Mouse (Mus musculus) urinary bladder, postnatal 4 days (tissue): Measurements from ENCODE around the gene Pla2g2f.
A peak's percentile ranks its signal among the peaks of the same experiment; 100 is the strongest.

Source experiments
- DNase-seq, 2 experiments: peaks; one replicate each; pipeline ENCODE4 v3.0.0; 2021 to 2022; ENCODE audit warnings: low spot score in 2 of 2

Gene Pla2g2f

GRCm38 (mm10) chr4:138762266-138762665, 4.8 kb upstream of the Pla2g2f start:
- DNase-seq, result no peak

DNA sequence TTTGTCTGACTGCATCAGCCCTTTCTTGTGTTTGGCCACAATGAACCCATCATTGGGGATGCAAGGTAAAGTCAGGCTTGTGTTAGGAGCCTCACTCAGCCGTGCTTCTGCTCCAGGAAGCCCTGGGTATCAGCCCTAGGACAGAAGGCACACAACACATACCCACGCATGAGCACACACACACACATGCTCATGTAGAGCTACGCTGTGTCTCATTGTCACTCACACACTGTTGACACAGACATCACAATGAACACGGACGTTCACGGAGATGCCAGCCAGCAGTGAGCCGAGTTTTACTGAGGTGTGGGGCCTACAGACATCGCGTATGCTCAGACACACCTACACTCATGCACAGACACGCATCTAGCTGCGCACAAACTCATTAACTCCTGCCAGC, 1.4 kb downstream of the Pla2g2f start:
- DNase-seq, result no peak

- DNase-seq, result no peak
These were observed 2.0 kb downstream of the Pla2g2f start for GRCm38 (mm10) chr4:138755439-138755838.

GRCm38 (mm10) chr4:138754432-138754831, 3.0 kb downstream of the Pla2g2f start:
- DNase-seq, result no peak

DNA sequence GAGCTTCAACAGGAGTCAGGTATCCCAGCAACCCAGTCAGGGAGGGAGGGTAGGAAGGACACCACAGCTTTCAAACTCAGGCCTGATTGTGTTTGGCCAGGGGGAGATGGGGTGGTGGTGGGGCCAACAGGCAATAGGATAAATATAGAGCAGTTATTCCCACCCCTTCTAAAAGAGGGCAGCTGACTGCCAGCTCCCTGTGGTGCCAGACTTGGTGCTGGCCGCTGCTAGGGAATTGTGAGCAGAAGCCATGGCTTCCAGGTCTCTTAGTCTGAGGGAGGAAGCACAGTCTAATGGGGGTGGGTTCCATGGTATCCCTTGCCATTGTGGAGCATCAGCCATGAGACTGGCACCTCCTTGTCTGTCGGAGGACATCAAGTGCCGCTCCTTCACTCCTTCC, 3.8 kb downstream of the Pla2g2f start:
- DNase-seq, result no peak

DNA sequence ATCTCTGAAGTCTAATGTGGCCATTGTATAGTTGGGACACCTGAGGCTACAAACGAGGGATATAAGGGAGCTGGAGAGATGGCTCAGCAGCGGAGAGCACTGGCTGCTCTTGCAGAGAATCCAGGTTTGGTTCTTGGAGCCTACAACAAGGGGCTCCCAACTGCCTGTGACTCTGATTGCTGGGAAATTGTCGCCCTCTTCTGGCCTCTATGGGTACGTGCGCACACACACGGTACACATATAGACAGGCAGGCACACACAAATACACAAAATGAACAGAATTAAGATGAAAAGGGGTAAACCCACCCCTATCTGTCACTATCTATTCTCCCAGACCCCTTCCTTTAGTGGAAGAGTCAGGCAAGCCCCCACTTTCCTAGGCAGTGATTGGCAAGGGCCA, 4.8 kb downstream of the Pla2g2f start:
- no peak for DNase-seq

DNA sequence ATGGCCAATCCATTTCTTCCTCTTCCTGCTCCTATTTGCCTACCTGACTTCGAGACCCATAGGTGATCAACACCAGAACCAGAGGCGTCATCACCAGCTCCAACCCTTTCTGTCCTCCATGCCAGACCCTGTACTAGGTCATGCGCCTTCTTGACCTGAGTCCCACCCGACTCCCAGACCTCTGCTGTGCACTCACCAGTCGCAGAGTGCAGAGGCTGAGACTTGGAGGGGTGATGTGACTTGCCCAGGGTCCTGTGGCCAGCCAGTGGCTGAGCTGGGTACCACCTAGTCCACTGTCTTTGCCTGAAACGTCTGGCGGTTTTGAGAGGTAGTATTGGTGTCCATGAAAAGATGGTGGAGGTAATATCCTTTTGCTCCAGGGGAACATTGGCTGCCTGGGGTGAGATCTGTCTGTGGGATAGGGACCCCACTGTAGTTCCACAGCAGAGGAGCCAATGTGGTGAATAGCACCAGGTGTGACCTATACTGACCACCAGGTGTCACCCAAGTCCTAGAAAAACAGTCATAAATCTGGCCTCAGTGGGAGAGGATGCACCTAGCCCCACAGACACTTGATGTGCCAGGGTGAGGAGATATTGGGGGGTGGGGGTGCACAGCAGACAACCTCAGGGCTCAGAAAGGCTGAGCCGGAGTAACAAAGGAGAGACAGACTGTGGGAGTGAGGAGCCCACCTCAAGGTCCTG, 8.9 kb downstream of the Pla2g2f start:
- DNase-seq, result no peak

- DNase-seq, result no peak
These were observed 9.6 kb downstream of the Pla2g2f start for GRCm38 (mm10) chr4:138747851-138748250.

DNA sequence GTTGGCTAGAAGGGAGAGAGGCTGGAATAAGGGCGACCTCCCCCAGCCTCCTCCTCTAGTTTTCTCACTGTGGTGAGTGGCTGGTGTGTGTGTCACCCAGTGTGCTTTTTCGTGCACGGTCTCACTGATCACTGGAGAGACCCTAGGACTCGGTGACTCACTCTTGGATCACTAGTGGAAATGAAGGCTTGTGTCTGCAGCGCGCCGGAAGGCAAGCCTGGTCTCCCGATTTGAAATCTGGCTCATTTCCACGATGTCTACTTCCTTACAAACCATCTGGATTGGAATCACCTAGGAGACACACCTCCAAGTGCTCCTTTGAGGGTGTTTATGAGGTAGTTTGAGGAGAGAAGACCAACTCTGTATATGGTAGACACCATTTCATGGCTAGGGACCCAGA, 10.6 kb downstream of the Pla2g2f start:
- no peak for DNase-seq

DNA sequence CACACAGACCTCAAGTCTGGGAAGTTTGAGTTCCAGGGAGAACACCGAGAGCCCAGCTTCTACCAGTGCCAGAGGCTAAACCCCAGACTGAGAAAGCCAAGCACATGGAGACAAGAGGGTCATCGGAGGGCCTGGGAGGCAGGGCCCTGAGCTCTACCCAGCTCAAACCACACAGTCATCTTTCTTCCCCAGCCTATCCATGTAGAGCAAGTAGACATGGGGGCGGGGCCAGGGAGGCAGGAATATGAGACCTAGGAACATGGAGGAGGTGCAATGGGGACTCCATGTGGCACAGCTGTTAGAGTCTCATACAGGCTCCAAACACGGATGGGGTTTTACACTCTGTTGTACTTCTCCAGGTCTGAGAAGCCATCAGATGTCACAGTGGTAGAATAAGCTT, 11.5 kb downstream of the Pla2g2f start:
- no peak for DNase-seq

- no peak for DNase-seq
These were observed 18.1 kb downstream of the Pla2g2f start for GRCm38 (mm10) chr4:138739136-138739851.

DNA sequence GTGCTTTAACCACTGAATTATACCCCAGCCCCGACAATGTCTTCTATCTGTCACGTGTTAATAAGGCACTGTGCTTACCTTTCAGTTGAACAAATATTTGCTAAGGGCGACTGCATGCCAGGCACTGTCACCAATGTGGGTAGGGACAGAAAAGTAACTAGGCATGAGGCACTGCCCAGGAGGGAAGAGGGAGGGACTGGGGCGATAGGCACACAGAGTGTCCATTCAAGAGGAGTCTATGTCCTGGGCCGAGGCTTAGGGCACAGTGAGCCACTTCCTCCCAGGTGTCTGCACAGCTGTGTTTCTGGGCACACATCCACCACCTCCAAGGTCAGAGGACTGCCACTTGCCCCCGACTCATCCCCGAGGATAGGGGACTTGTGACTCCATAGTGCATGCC, 20.4 kb downstream of the Pla2g2f start, which contains the start of gene Ubxn10:
Ubxn10 (minus strand) TSS at position 137 of the 400 bp plus-strand sequence.
- no peak for DNase-seq

DNA sequence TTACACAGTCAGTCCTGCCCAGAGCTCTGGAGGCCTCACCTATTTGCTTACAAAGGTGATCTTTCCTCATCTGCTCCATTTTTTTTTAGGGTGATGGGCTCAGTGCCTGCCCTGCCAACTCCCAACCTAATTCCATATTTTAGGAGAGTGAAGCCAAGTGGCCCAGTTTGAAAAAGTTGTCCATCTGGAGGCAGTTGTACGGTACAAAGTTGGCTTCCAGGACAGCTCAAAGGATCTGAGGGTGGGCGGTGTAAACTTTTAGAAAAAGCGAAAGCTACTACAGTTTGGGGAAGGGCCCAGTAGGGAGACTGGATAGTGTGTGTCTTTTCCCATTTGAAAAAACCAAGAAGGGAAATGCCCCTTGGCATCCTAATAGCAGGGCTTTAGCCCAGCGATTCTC, 22.6 kb downstream of the Pla2g2f start:
- DNase-seq, result no peak

GRCm38 (mm10) chr4:138734105-138734504, 23.3 kb downstream of the Pla2g2f start:
- no peak for DNase-seq

DNA sequence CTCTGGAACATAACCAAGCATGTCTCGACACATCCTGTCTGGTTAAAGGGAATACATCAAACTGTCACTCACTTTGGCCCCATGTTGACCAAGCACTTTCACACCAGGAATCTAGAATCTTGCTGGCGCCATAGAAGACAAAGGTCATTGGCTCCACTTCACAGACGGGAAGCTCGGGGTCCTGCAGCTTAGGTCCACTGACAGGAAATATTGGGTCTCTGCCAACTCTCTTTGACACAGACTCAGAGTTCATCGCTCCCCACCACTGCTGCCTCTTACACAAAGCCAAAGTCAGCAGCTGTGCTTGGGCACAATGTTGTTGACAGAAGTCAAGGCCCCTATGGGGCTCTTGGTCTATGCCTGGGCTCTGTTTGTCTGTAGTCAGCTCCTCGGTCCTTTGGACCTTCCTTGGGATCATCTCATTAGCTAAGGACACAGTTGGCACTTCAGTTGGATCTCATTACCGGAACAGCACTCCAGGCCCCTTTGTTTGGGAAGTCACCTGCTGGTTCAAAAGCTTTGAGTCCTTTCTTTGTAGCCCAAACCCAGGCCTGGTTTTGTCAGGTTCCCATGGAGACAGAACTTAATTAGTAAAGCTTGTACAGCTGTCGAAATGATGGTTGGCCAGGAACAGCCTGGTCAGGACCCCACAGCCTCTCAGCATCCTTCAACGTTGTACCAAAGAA, 28.3 kb downstream of the Pla2g2f start:
- no peak for DNase-seq

- no peak for DNase-seq
These were observed 31.7 kb downstream of the Pla2g2f start for GRCm38 (mm10) chr4:138725751-138726150.

DNA sequence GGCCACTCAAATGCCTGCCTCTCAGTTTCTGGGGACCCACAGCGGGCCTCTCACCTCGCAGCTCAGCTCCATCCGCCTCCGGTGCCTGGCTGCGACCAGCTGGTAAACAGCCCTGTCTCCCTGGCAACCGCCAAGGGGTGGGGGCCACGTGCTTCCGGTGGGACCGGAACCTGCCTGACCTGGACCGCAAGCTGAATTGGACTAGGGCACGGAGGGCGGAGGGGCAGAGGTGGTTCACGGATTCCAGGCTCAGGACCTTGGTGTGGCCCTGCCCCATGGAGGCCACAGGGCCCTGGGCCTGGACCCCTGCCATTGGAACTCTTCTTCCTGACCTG, 32.3 kb downstream of the Pla2g2f start:
- peak; percentile 50 to 70 for DNase-seq

- no peak for DNase-seq
These were observed 32.9 kb downstream of the Pla2g2f start, which contains the start of gene Pla2g2c for GRCm38 (mm10) chr4:138724354-138725126. Pla2g2c (plus strand) TSS chr4:138724792.

- DNase-seq, result no peak
These were observed 33.7 kb downstream of the Pla2g2f start for GRCm38 (mm10) chr4:138723493-138724281.

GRCm38 (mm10) chr4:138719264-138719596, 38.2 kb downstream of the Pla2g2f start:
- DNase-seq, result no peak

DNA sequence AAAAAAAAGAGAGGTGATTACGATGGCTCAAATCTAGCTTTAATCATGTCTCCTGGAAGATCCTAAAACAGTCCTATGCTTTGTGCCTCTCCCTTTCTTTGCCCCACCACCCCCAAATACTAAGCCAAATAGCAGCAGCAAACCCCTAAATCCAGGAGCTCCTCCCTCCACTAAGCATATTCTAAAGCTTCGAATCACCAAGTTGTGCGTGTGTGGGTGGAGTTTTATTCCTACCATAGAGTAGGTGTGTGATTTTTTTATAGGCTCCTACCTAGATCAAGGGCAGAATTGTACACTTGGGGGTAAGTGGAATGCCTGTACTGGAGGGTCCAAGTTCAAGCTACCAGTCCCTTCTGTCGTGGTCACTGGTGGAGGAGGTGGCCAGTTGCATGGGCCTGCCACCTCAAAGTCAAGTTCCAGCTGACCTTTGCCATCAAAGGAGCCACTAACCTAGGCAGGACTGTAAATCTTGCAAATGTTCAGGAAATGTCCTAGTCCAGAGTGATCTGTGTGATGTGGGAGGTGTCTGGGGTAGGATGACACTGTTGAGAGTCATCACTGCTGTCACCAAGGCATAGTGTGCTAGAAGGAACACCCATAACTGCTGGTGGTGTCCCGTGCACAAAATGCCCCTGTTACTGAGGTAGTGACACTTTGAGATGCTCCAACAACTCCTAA, 38.7 kb downstream of the Pla2g2f start:
- DNase-seq, result no peak
